Mouse (Mus musculus) kidney, adult 11 months (tissue): ENCODE measurements around the gene Caskin1.
"Not testable (repeated sequence)": the region's sequence is repeated elsewhere in the genome, so short reads cannot be mapped to it uniquely, and the experiment has no call there.

ENCODE experiments used
- DNase-seq: peaks from one replicate; pipeline ENCODE4 v3.0.0; 2022

The Caskin1 gene

GRCm38 (mm10) chr17:24488186-24488661 lies at the start of gene Caskin1:
Gene Caskin1, plus strand, starts transcription at chr17:24488601.
- DNase-seq = no peak

GRCm38 (mm10) chr17:24440377-24440776 lies 48.0 kb upstream of the Caskin1 start:
- DNase-seq = no peak

- DNase-seq = no peak
Observed at GRCm38 (mm10) chr17:24441148-24441547, 47.3 kb upstream of the Caskin1 start.

- DNase-seq = no peak
Observed at GRCm38 (mm10) chr17:24442107-24442506, 46.3 kb upstream of the Caskin1 start.

DNA sequence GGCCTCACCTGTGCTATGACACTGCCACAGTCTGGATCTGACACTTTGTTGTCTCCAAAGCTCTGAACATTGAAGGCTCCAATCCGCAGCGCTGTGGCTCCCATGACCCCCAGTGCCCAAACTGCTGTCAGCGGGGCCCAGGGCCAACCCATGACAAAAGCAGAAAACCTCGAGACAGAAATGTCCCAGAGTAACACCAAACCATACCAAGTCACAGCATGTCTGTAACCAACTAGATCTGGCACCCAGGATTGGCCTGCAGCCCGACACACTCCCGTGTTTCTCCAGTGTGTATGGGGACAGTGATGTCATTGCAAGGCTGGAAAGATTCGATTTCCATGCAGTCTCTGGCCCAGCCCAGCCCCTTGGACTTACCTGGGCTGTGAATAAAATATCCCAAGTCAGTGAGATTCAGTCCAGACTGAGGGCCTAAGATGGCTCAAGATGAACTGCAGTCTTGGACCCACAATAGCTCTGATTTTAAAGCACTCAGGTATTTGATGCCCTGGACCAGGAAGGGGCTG lies 45.7 kb upstream of the Caskin1 start, which contains the start of gene Dnase1l2:
Gene Dnase1l2, minus strand, starts transcription at position 474 of the 524 bp plus-strand sequence.
- no peak for DNase-seq

DNA sequence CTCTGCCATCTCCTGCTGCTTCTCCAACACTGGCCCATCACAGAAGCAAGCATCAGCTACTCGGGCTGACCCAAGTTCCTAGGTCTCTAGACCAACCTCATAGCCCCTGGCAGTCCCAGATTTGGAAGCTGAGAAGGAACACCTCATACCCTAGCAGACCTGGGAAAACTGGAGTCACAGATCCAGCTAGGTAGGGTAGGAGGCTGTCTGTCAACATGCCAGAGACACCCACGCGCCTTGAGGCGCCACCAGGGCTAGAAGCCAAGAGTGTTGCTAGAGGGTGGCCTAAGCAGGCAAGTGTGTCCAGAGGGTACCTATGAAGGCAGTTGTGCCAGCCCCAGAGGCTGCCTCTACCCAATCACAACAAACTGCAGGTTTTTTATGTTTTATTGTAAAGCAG lies 45.0 kb upstream of the Caskin1 start:
- peak; percentile 45 for DNase-seq

DNA sequence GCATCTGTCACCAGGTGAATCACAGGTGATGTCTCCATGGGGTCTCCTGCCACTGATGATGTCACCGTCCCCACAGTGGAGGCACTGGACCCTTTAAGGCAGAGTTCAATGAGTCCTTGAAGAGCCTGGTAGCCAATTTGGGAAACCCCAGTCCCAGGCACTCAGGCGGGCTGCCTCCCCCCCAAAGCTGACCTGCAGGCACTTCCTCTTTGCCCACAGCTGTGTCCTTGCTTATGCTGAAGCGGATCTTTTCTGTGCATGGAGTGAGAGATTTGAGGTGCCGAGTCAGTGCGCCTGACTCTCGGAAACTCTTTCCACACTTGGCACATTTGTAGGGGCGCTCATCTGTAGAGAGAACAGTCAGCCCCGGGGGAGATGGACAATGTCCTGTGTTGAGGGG lies 41.8 kb upstream of the Caskin1 start:
- DNase-seq = no peak

- no peak for DNase-seq
Observed at GRCm38 (mm10) chr17:24449507-24449906, 38.9 kb upstream of the Caskin1 start.

DNA sequence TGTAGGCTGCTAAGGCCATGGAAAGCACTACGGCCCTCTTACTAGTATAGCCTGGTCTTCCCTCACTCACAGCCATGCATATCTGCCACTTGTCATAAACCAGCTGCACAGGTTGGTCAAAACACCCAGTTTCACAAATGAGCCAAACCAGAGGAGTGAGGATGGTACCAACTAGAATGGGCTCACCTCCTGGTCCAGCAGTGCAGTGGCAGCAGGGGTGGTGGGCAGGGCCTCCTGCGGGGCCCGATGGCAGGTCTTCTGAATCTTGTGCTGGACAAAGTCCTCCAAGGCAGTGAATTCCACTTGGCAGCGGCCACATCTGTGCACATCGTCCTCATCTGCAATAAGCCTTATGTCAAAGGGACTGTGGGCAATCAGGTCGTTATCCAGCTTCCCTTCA lies 37.2 kb upstream of the Caskin1 start:
- no peak for DNase-seq

DNA sequence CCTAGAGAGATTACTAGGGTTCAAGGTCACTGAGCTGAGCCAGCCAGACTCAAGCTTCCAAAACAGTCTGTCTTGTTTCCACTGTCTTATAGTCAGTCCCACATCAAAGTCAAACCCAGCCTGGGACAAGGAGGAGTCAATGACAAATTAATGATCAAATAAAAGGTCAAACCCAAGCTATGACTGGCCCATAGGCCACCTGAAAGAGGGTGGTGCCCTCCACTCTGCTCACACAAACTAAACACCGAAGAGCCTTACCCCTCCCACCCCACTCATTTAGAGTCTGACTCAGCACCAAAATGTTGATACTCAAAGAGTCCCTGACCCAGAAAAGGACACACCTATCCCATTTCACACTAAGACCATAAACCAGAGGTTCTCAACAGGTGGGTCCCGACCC lies 35.0 kb upstream of the Caskin1 start:
- peak; percentile 54 for DNase-seq

DNA sequence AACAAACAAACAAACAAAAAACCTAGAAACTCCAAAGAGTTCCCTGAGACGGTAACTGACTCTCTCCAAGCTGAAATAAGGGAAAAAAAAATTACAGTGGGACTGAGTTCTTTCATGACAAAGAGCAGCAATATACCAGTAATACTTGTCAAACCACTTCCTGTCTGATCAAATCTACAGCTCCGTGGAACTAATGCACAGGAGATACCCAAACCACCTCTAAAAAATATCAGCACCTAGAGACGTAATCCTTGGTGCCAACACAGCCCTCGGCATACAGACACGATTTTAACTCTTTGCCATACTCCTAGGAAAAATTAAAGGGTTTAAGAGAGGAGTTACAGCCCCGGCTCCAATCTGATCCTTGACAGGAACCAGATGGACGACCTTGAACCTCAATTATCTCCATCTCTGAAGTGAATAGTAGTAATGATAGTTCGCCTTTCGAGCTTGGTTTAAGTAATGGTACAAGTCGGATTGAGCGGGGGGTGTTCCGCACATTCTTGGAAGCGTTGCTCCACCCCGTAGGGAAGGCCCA lies 34.1 kb upstream of the Caskin1 start:
- DNase-seq = no peak

GRCm38 (mm10) chr17:24454756-24455522 lies 33.5 kb upstream of the Caskin1 start:
- peak; percentile 99 for DNase-seq

DNA sequence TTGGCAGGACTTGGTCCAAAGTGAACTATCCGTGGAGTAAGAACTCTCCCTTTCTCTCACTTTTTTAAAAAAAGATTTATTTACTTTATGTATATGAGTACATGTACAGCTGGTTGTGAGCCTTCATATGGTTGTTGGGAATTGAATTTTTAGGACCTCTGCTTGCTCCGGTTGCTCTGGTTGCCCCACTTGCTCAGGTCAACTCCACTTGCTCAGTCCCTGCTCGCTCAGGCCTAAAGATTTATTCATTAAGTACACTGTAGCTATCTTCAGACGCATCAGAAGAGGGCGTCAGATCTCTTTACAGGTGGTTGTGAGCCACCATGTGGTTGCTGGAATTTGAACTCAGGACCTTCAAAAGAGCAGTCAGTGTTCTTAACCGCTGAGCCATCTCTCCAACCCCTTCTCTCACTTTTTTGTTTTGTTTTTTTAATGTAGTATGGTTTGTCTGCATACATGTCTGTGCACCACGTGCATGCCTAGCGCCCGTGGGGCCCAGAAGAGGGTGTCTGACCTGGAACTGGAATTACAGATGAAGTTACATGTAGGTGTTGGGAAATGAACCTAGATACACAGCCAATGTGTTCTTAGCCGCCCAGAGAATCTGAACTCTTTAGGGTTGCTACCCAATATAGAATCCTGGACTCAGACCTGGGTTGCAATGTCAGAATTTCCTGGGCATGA lies 32.7 kb upstream of the Caskin1 start:
- not testable (repeated sequence) for DNase-seq

- no peak for DNase-seq
Observed at GRCm38 (mm10) chr17:24461580-24461979, 26.8 kb upstream of the Caskin1 start.

DNA sequence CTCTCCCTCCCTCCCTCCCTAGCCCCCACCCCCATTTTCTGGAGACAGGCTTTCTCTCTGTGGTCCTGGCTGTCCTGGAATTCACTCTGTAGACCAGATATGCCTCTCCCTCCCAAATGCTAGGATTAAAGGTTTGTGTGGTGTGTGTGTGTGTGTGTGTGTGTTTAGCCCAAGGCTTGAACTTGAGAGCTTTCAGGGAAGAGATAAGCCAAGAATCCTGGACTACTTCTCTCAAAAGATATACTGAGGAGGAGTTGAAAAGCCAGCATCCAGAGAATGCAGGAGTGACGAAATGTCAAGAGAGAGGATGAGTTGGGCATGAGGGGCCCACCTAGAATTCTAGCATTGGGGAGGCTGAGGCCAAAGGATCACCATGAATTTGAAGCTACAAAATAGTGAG lies 25.5 kb upstream of the Caskin1 start:
- no peak for DNase-seq

- DNase-seq = peak; percentile 46
Observed at GRCm38 (mm10) chr17:24463374-24464133, 24.8 kb upstream of the Caskin1 start.

DNA sequence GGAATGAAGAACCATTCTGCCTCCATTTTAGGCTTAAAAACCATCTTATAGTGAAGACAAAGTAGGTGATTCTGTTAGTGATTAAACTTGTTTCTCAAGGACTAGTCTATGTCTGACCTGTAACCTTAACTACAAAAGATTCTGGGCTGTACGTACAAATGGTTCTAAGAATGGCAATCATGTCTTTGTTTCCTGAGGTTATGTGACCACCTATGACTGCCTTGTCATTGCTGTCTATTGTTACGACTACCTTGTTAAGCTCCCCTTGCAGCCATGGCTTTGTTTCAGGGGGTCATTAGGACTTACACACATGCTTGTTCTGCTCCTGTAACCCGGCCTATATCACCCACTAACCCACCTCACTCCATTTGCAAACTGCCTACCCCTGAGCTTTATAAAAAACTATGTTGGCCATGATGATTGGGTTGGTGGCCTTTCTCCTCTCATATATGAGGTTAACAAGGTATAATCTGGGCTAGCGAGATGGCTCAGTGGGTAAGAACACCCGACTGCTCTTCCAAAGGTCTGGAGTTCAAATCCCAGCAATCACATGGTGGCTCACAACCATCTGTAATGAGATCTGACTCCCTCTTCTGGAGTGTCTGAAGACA lies 19.7 kb upstream of the Caskin1 start:
- no peak for DNase-seq

GRCm38 (mm10) chr17:24469336-24469909 lies 19.0 kb upstream of the Caskin1 start:
- DNase-seq = no peak

- DNase-seq = peak; percentile 99
Observed at GRCm38 (mm10) chr17:24469910-24470602, 18.3 kb upstream of the Caskin1 start, which contains the start of the genes E4f1 and Pgp. Gene E4f1, minus strand, starts transcription at chr17:24470313. Gene Pgp, plus strand, starts transcription at chr17:24470392.

GRCm38 (mm10) chr17:24470701-24471527 lies 17.5 kb upstream of the Caskin1 start:
- peak; percentile 33 for DNase-seq
